Mouse (Mus musculus) lung, postnatal 0 days (tissue): ENCODE data around the gene Hspbap1.

ENCODE experiments used
- CTCF ChIP-seq: IDR thresholded peaks from 2 replicates; pipeline ENCODE4 v1.5.1; 2016; ENCODE audit warnings: antibody characterized with exemption, mild to moderate bottlenecking
- EP300 ChIP-seq: IDR thresholded peaks from 2 replicates; pipeline ENCODE4 v1.6.1; 2016; ENCODE audit warnings: antibody characterized with exemption, mild to moderate bottlenecking, control low read depth

DNA sequence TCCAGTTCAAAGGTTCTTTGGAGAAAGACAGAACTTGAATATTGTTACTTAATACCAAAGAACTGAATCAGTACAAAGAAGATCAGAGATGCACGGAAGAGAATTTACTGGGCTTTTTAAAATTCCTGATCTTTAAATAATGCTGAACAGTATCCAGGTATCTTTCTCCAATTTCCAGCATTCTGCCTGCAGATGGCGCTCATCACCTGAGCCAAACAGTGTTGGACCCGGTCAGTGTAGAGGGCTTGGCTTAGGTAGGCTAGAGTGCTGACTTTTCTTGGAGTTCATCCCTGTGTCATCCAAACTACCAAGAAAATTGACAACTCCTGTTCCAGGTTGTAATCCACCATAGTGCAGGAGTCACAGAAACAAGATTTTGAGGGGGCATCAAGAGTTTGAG lies 104.2 kb downstream of the Hspbap1 start:
- no peak for TF ChIP-seq EP300
- TF ChIP-seq CTCF = peak; percentile 82
